Mouse (Mus musculus): Measurements from ENCODE around the gene Kank4. TPM values are rescaled to one million over a fixed set of nuclear protein-coding genes. Genes with fewer than 3 reads are reported as not detected.
"Not testable (repeated sequence)": the region's sequence is repeated elsewhere in the genome, so short reads cannot be mapped to it uniquely, and the experiment has no call there.

The Kank4 gene
- total and polyA plus RNA-seq, 3 experiments = 0.50 to 0.84 (median 0.51) TPM

DNA sequence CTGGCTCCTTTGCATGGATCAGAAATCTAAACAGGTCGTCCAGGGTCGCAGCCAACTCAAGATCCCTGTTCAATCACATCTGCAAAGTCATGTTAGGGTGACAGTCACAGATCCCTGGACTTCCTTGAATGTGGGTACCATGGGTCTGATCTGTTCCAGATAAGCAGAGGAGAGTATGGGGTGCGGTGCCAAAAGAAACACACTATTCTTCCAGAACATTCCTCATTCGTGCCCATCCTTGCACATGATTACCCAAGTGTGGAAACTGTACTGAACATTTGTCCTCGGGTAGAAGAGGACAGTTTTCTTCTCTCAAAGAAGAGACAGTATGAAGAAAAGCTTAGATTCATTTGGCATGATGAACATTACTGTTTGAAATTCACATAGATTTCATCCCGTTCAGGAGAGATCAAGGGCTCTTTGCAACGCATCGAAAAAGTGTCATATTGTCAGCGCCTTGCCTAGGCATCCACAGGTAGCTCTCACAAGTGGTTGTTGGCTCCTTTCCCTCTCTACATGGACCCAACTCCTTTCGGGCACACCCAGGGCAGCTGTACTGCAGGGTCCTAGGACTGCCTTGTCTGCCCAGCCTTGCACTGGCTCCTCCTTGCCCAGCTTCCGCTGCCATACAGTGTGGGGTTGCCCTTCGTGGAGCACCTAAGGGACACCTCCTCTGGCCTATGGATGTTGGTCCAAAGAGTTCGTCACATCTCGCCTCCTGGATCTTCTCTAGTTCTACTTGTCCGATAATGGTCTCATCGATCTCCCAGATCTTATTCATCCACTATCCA is 20.6 kb upstream of the Kank4 start:
- Histone ChIP-seq H3K27ac (no peak overlapping the region), H3K36me3 (ENCODE audit: control insufficient read depth, insufficient read depth, low read length) (no peaks in the 10 kb centered on the region), H3K27me3 (ENCODE audit: control insufficient read depth, insufficient read depth, low read length) (no peaks in the 10 kb centered on the region), H3K4me3 (no peak overlapping the region), H3K79me2 (replicated peaks; ENCODE audit: control insufficient read depth, insufficient read depth, low read length) (no peaks in the 10 kb centered on the region), H3K9ac (ENCODE audit: low read depth, low read length) (no peak overlapping the region), H3K4me1 (ENCODE audit: control insufficient read depth, insufficient read depth, low read length) (no peaks in the 10 kb centered on the region)
- DNase-seq = no peak
- no peak for TF ChIP-seq CTCF (IDR thresholded peaks at IDR 0.05)
- TF ChIP-seq POLR2A (IDR thresholded peaks at IDR 0.05; ENCODE audit: insufficient read depth, low read depth, low read length) = no peak
- TF ChIP-seq EP300 (IDR thresholded peaks at IDR 0.05; ENCODE audit: insufficient read depth, low read depth, low read length) = no peak
- 89% methylated on average over 16 of the region's 16 CpGs for WGBS
- intact Hi-C loops (cut with DNase I) = no loop called here

DNA sequence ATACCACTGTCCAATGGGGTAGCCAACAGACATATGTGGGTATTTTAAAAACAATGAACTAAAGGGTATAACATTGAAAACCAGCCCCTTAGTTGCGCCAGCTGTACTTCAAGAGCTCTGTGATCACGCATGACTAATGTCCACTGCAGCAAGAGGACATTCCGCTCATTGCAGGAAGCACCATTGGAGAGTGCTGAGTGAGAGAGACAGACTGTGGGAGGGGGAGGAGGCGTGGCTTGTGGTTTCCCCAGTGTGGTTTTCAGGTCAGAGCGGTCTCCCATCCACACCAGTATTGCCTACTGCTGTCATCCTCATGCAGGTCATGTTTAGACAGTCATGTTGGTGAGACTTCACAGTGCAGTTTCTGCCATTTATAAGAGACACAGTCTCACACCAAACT is 19.2 kb upstream of the Kank4 start:
- Histone ChIP-seq H3K27ac (no peak overlapping the region), H3K36me3 (ENCODE audit: control insufficient read depth, insufficient read depth, low read length) (no peaks in the 10 kb centered on the region), H3K27me3 (ENCODE audit: control insufficient read depth, insufficient read depth, low read length) (no peaks in the 10 kb centered on the region), H3K79me2 (replicated peaks; ENCODE audit: control insufficient read depth, insufficient read depth, low read length) (no peaks in the 10 kb centered on the region), H3K4me3 (no peak overlapping the region), H3K4me1 (ENCODE audit: control insufficient read depth, insufficient read depth, low read length) (peaks cover 2% of the 10 kb centered on the region; the same call in 1 of the 2 replicates), H3K9ac (ENCODE audit: low read depth, low read length) (no peak overlapping the region)
- no peak for DNase-seq
- 54% methylated on average over 5 of the region's 5 CpGs for WGBS
- intact Hi-C loops (cut with DNase I) = no loop called here
- TF ChIP-seq CTCF (IDR thresholded peaks at IDR 0.05) = no peak

DNA sequence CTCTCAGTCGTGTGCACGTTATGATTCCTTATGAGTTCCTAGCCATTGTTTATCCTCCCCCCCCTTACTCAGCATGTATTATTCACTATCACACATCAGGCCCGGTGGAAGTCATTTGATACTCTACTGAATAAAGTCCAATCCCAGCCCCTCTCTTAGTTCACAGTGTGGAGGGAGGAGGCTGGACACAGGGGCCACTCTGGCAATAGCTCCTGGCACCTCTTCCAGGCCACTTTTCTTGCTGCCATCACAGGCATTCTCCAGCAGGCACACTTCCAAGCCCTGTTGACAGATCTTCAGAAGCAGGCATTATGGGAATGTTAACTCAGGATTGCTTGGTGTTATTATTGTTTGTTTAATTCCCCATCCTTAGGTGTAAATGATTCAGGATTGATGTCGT is 17.4 kb upstream of the Kank4 start:
- Histone ChIP-seq H3K79me2 (replicated peaks; ENCODE audit: control insufficient read depth, insufficient read depth, low read length) (no peaks in the 10 kb centered on the region), H3K4me1 (ENCODE audit: control insufficient read depth, insufficient read depth, low read length) (peaks cover 2% of the 10 kb centered on the region; the same call in 1 of the 2 replicates), H3K4me3 (no peak overlapping the region), H3K27ac (no peak overlapping the region), H3K9ac (ENCODE audit: low read depth, low read length) (no peak overlapping the region), H3K36me3 (ENCODE audit: control insufficient read depth, insufficient read depth, low read length) (no peaks in the 10 kb centered on the region), H3K27me3 (ENCODE audit: control insufficient read depth, insufficient read depth, low read length) (no peaks in the 10 kb centered on the region)
- DNase-seq = no peak
- intact Hi-C loops (cut with DNase I) = no loop called here
- TF ChIP-seq CTCF (IDR thresholded peaks at IDR 0.05) (no peak), EP300 (IDR thresholded peaks at IDR 0.05; ENCODE audit: insufficient read depth, low read depth, low read length) (no peak), POLR2A (IDR thresholded peaks at IDR 0.05; ENCODE audit: insufficient read depth, low read depth, low read length) (no peak)
- 41% methylated on average over 4 of the region's 4 CpGs for WGBS

DNA sequence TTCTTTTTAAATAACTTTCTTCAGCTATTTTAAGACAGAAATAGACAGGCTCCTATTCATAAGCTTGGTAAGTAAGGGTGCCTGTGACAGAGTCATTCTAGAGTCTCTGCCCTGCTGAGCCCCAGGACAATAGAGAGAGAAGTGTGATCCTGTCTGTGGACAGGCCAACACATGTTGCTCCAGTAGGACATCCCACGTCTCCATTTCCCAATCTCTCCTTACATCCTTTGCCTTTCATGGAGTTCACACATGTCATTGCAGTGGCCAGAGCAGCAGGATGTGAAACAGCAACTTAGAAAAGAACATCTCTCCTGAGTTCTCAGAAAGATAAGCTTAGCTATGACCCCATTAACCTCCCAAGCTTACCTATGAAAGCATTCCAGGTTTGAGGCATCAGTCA is 14.4 kb upstream of the Kank4 start:
- H3K36me3 ChIP-seq (ENCODE audit: control insufficient read depth, insufficient read depth, low read length) = no peaks in the 10 kb centered on the region
- TF ChIP-seq CTCF (IDR thresholded peaks at IDR 0.05) (no peak), POLR2A (IDR thresholded peaks at IDR 0.05; ENCODE audit: insufficient read depth, low read depth, low read length) (no peak), EP300 (IDR thresholded peaks at IDR 0.05; ENCODE audit: insufficient read depth, low read depth, low read length) (no peak)
- H3K9ac ChIP-seq (ENCODE audit: low read depth, low read length) = no peak overlapping the region
- no peak for DNase-seq
- H3K27me3 ChIP-seq (ENCODE audit: control insufficient read depth, insufficient read depth, low read length) = no peaks in the 10 kb centered on the region
- peaks cover 2% of the 10 kb centered on the region; the same call in 1 of the 2 replicates for H3K4me1 ChIP-seq (ENCODE audit: control insufficient read depth, insufficient read depth, low read length)
- no peaks in the 10 kb centered on the region for H3K79me2 ChIP-seq (replicated peaks; ENCODE audit: control insufficient read depth, insufficient read depth, low read length)
- H3K4me3 ChIP-seq = no peak overlapping the region
- H3K27ac ChIP-seq = no peak overlapping the region
- WGBS = 29% methylated on average over 1 of the region's 1 CpGs
- intact Hi-C loops (cut with DNase I) = no loop called here

DNA sequence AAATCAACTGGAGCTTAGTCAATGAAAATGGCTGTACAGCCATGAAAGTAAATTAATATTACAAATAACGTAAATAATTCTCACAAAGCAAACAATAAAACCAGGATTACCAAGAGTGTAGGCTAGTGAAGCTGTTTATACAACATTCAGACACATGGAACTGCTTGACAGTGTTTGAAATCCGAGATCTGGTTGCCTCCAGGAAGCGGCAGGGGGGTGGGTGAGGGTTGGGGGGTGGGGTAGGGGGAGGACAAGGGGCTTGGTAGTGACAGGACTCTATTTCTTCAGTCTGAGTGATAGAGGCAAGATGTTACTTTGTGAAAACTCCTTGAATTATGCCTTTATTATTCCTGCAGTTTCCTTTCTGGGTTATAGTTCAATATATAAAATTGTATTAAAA is 9.4 kb upstream of the Kank4 start:
- TF ChIP-seq CTCF (IDR thresholded peaks at IDR 0.05) (no peak), POLR2A (IDR thresholded peaks at IDR 0.05; ENCODE audit: insufficient read depth, low read depth, low read length) (no peak), EP300 (IDR thresholded peaks at IDR 0.05; ENCODE audit: insufficient read depth, low read depth, low read length) (no peak)
- no peak overlapping the region for H3K4me3 ChIP-seq
- DNase-seq = no peak
- H3K27ac ChIP-seq = no peak overlapping the region
- H3K27me3 ChIP-seq (ENCODE audit: control insufficient read depth, insufficient read depth, low read length) = no peaks in the 10 kb centered on the region
- no peaks in the 10 kb centered on the region for H3K79me2 ChIP-seq (replicated peaks; ENCODE audit: control insufficient read depth, insufficient read depth, low read length)
- H3K36me3 ChIP-seq (ENCODE audit: control insufficient read depth, insufficient read depth, low read length) = no peaks in the 10 kb centered on the region
- H3K4me1 ChIP-seq (ENCODE audit: control insufficient read depth, insufficient read depth, low read length) = peaks cover under 1% of the 10 kb centered on the region; the same call in 1 of the 2 replicates
- 60% methylated on average over 3 of the region's 3 CpGs for WGBS
- intact Hi-C loops (cut with DNase I) = no loop called here
- H3K9ac ChIP-seq (ENCODE audit: low read depth, low read length) = no peak overlapping the region

DNA sequence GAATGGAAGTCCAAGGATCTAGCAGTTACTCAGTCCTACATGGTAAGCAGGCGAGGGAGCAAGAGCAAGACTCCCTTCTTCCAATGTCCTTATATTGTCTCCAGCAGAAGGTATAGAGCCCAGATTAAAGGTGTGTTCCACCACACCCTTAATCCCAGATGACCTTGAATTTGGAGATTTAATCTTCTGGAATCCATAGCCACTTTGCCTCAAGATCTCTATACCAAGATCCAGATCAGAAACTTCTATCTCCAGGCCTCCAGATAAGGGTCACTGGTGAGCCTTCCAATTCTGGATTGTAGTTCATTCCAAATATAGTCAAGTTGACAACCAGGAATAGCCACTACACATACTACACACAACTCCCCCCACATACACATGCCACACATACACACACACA is 6.4 kb upstream of the Kank4 start, which contains the start of gene I0C0044D17Rik:
Gene I0C0044D17Rik, minus strand, starts transcription at position 101 of the 400 bp plus-strand sequence.
- H3K36me3 ChIP-seq (ENCODE audit: control insufficient read depth, insufficient read depth, low read length); H3K27me3 ChIP-seq (ENCODE audit: control insufficient read depth, insufficient read depth, low read length); H3K79me2 ChIP-seq (replicated peaks; ENCODE audit: control insufficient read depth, insufficient read depth, low read length); H3K27ac ChIP-seq; H3K9ac ChIP-seq (ENCODE audit: low read depth, low read length); intact Hi-C loops (cut with DNase I); H3K4me1 ChIP-seq (ENCODE audit: control insufficient read depth, insufficient read depth, low read length); H3K4me3 ChIP-seq; DNase-seq: not testable (repeated sequence)
- WGBS = 100% methylated on average over 1 of the region's 1 CpGs
